In genomic region chr9:83925688-83926041, GRCm38 (mm10) we compare ENCODE assay signal across 8 mouse cellular contexts. TPM values are rescaled to one million over a fixed set of nuclear protein-coding genes. Genes with fewer than 3 reads are reported as not detected.
DNase-seq lines count a peak whose midpoint lies in the region; ATAC-seq lines count a peak whose summit lies in the region.

No protein-coding gene starts in this region.

- H3K9me3 ChIP-seq in kidney, embryonic 14.5 days (ENCODE audit: control insufficient read depth, low read length), result no peaks in the 10 kb centered on the region
- no peaks in the 10 kb centered on the region for H3K9me3 ChIP-seq in hindbrain, embryonic 10.5 days
- H3K9me3 ChIP-seq in midbrain, embryonic 12.5 days, result no peaks in the 10 kb centered on the region

- no peak for ATAC-seq in kidney, embryonic 14.5 days (ENCODE audit: low FRiP score, low TSS enrichment)
- ATAC-seq in midbrain, embryonic 12.5 days (ENCODE audit: low FRiP score, low read depth), result no peak
- no peak for ATAC-seq in monocyte, adult 5-6 weeks (replicated peaks; ENCODE audit: insufficient number of reproducible peaks, low FRiP score, low TSS enrichment, poor library complexity, severe bottlenecking)

- peak overlapping the region; percentile 43 for H3K4me2 ChIP-seq in kidney, embryonic 14.5 days (replicated peaks; ENCODE audit: low read depth, low read length)
- H3K4me2 ChIP-seq in midbrain, embryonic 12.5 days (replicated peaks), result peak overlapping the region; percentile 68

- DNase-seq in kidney, postnatal 36 days, result no peak
- peak; percentile 59 for DNase-seq in cerebellum, adult 9-11 months
- no peak for DNase-seq in hindbrain, embryonic 10.5 days (ENCODE audit: low spot score)
- DNase-seq in adrenal gland, adult (ENCODE audit: inconsistent age in 2 of 2, low spot score in 1 of 2), result no peak
- DNase-seq in ovary, postnatal 36 days (ENCODE audit: low spot score), result no peak

- H3K4me1 ChIP-seq in kidney, embryonic 14.5 days (ENCODE audit: control insufficient read depth, insufficient read depth, low read length), result no peaks in the 10 kb centered on the region
- peaks cover 9% of the 10 kb centered on the region for H3K4me1 ChIP-seq in hindbrain, embryonic 10.5 days (replicated peaks)
- peaks cover 4% of the 10 kb centered on the region; the same call in 1 of the 2 replicates for H3K4me1 ChIP-seq in midbrain, embryonic 12.5 days

- H3K36me3 ChIP-seq in kidney, embryonic 14.5 days (ENCODE audit: control insufficient read depth, insufficient read depth, low read length), result no peaks in the 10 kb centered on the region
- no peaks in the 10 kb centered on the region for H3K36me3 ChIP-seq in hindbrain, embryonic 10.5 days
- H3K36me3 ChIP-seq in midbrain, embryonic 12.5 days, result no peaks in the 10 kb centered on the region

- no peaks in the 10 kb centered on the region for H3K27me3 ChIP-seq in kidney, embryonic 14.5 days (ENCODE audit: control insufficient read depth, insufficient read depth, low read length)
- H3K27me3 ChIP-seq in hindbrain, embryonic 10.5 days (ENCODE audit: insufficient read depth, poor library complexity, severe bottlenecking), result no peaks in the 10 kb centered on the region
- H3K27me3 ChIP-seq in midbrain, embryonic 12.5 days, result no peaks in the 10 kb centered on the region

- H3K4me3 ChIP-seq in kidney, embryonic 14.5 days (ENCODE audit: low read length), result peak overlapping the region; percentile 68
- peak overlapping the region; percentile 78 for H3K4me3 ChIP-seq in hindbrain, embryonic 10.5 days
- peak overlapping the region; percentile 68 for H3K4me3 ChIP-seq in midbrain, embryonic 12.5 days

- no peak overlapping the region for H3K27ac ChIP-seq in kidney, embryonic 14.5 days (ENCODE audit: low read depth, low read length)
- no peak overlapping the region for H3K27ac ChIP-seq in hindbrain, embryonic 10.5 days
- no peak overlapping the region for H3K27ac ChIP-seq in midbrain, embryonic 12.5 days (replicated peaks)

- WGBS in kidney, embryonic 14.5 days, result 63% methylated on average over 4 of the region's 4 CpGs
- WGBS in hindbrain, embryonic 10.5 days, result 69% methylated on average over 4 of the region's 4 CpGs
- WGBS in midbrain, embryonic 12.5 days, result 63% methylated on average over 4 of the region's 4 CpGs

- H3K9ac ChIP-seq in kidney, embryonic 14.5 days (ENCODE audit: low read depth, low read length), result peak overlapping the region; percentile 71; the same call in 1 of the 2 replicates
- H3K9ac ChIP-seq in midbrain, embryonic 12.5 days (replicated peaks), result peak overlapping the region; percentile 63; the same call in 1 of the 2 replicates

RNA-seq across cellular contexts. Expression of gene Bckdhb, which starts 0.7 kb away (rescaled TPM):
- polyA plus RNA-seq in kidney, embryonic 14.5 days (2014; fragmentation: Nextera tagmentation; extraction: Ambion mirVana), result 53.5 and 55.9 TPM in 2 replicates
- 58.4 and 63.2 TPM in 2 replicates for polyA plus RNA-seq in hindbrain, embryonic 10.5 days (2016; fragmentation: Nextera tagmentation; extraction: Ambion mirVana)
- 40.7 and 42.0 TPM in 2 replicates for polyA plus RNA-seq in midbrain, embryonic 12.5 days (2016; fragmentation: Nextera tagmentation; extraction: Ambion mirVana)
- total RNA-seq in monocyte, adult 5-6 weeks (2017), result 3.7 to 12.0 TPM (median 11.7 TPM) in 3 replicates
